7 mouse cellular contexts compared by ENCODE assay signal in genomic region chr3:104961066-104962059, GRCm38 (mm10). TPM values are rescaled to one million over a fixed set of nuclear protein-coding genes. Genes with fewer than 3 reads are reported as not detected.
DNase-seq lines count a peak whose midpoint lies in the region; ATAC-seq lines count a peak whose summit lies in the region.

Wnt2b (minus strand) TSS chr3:104961921.

- no peaks in the 10 kb centered on the region for H3K36me3 ChIP-seq in embryonic facial prominence, embryonic 12.5 days
- H3K36me3 ChIP-seq in hindbrain, embryonic 12.5 days: no peaks in the 10 kb centered on the region
- H3K36me3 ChIP-seq in liver, embryonic 16.5 days (ENCODE audit: control insufficient read depth, insufficient read depth): no peaks in the 10 kb centered on the region
- H3K36me3 ChIP-seq in stomach, embryonic 15.5 days: no peaks in the 10 kb centered on the region

- no peaks in the 10 kb centered on the region for H3K9me3 ChIP-seq in embryonic facial prominence, embryonic 12.5 days
- no peaks in the 10 kb centered on the region for H3K9me3 ChIP-seq in hindbrain, embryonic 12.5 days (replicated peaks)
- H3K9me3 ChIP-seq in liver, embryonic 16.5 days (replicated peaks; ENCODE audit: control insufficient read depth, low read length): no peaks in the 10 kb centered on the region
- H3K9me3 ChIP-seq in stomach, embryonic 15.5 days: no peaks in the 10 kb centered on the region

- DNase-seq in thymus, postnatal 0 days (ENCODE audit: low spot score): peak; percentile 22
- no peak for DNase-seq in thymus, postnatal 10 days (ENCODE audit: low spot score in 2 of 2)
- no peak for DNase-seq in spleen, postnatal 14 days (ENCODE audit: low spot score in 2 of 2)

- H3K9ac ChIP-seq in embryonic facial prominence, embryonic 12.5 days: peak within 1 kb of the TSS; percentile 39
- H3K9ac ChIP-seq in hindbrain, embryonic 12.5 days: peak within 1 kb of the TSS; percentile 54
- H3K9ac ChIP-seq in liver, embryonic 16.5 days (ENCODE audit: low read depth, low read length): no peak within 1 kb of the TSS
- peak within 1 kb of the TSS; percentile 32 for H3K9ac ChIP-seq in stomach, embryonic 15.5 days

- peaks cover 58% of the 10 kb centered on the region for H3K27me3 ChIP-seq in embryonic facial prominence, embryonic 12.5 days
- peaks cover 75% of the 10 kb centered on the region for H3K27me3 ChIP-seq in hindbrain, embryonic 12.5 days
- peaks cover 56% of the 10 kb centered on the region for H3K27me3 ChIP-seq in liver, embryonic 16.5 days (ENCODE audit: control insufficient read depth, insufficient read depth, low read depth, low read length)
- H3K27me3 ChIP-seq in stomach, embryonic 15.5 days (replicated peaks): peaks cover 50% of the 10 kb centered on the region

- peak within 1 kb of the TSS; percentile 48 for H3K4me3 ChIP-seq in embryonic facial prominence, embryonic 12.5 days
- peak within 1 kb of the TSS; percentile 57 for H3K4me3 ChIP-seq in hindbrain, embryonic 12.5 days
- peak within 1 kb of the TSS; percentile 55 for H3K4me3 ChIP-seq in liver, embryonic 16.5 days (ENCODE audit: low read depth, low read length)
- H3K4me3 ChIP-seq in stomach, embryonic 15.5 days (replicated peaks): peak within 1 kb of the TSS; percentile 54

- ATAC-seq in embryonic facial prominence, embryonic 12.5 days (ENCODE audit: insufficient number of reproducible peaks, insufficient read depth, low FRiP score, low TSS enrichment): peak; percentile 36
- ATAC-seq in hindbrain, embryonic 12.5 days (ENCODE audit: low FRiP score): peak; percentile 63
- ATAC-seq in liver, embryonic 16.5 days (ENCODE audit: low read depth): peak; percentile 63
- ATAC-seq in stomach, embryonic 15.5 days (ENCODE audit: insufficient read depth, low FRiP score, low read depth): peak; percentile 68

- H3K4me2 ChIP-seq in embryonic facial prominence, embryonic 12.5 days (replicated peaks): peak within 1 kb of the TSS; percentile 59
- H3K4me2 ChIP-seq in hindbrain, embryonic 12.5 days (replicated peaks): peak within 1 kb of the TSS; percentile 79
- H3K4me2 ChIP-seq in liver, embryonic 16.5 days (ENCODE audit: low read depth, low read length): peak within 1 kb of the TSS; percentile 67
- H3K4me2 ChIP-seq in stomach, embryonic 15.5 days: peak within 1 kb of the TSS; percentile 90

- H3K4me1 ChIP-seq in embryonic facial prominence, embryonic 12.5 days: peaks cover 36% of the 10 kb centered on the region
- H3K4me1 ChIP-seq in hindbrain, embryonic 12.5 days: peaks cover 25% of the 10 kb centered on the region
- peaks cover 6% of the 10 kb centered on the region for H3K4me1 ChIP-seq in liver, embryonic 16.5 days (ENCODE audit: control insufficient read depth, low read depth, low read length)
- H3K4me1 ChIP-seq in stomach, embryonic 15.5 days: peaks cover 27% of the 10 kb centered on the region

- 1% methylated on average over 55 of the region's 87 CpGs for WGBS in embryonic facial prominence, embryonic 12.5 days
- 2% methylated on average over 82 of the region's 87 CpGs for WGBS in hindbrain, embryonic 12.5 days
- 1% methylated on average over 82 of the region's 87 CpGs for WGBS in liver, embryonic 16.5 days (ENCODE audit: insufficient replicate concordance)
- 2% methylated on average over 55 of the region's 87 CpGs for WGBS in stomach, embryonic 15.5 days

- H3K27ac ChIP-seq in embryonic facial prominence, embryonic 12.5 days: no peak within 1 kb of the TSS
- H3K27ac ChIP-seq in hindbrain, embryonic 12.5 days: no peak within 1 kb of the TSS
- H3K27ac ChIP-seq in liver, embryonic 16.5 days (ENCODE audit: low read length): no peak within 1 kb of the TSS
- H3K27ac ChIP-seq in stomach, embryonic 15.5 days: peak within 1 kb of the TSS; percentile 21; the same call in 1 of the 2 replicates

RNA-seq across cellular contexts. Expression of gene Wnt2b, which starts in this region (rescaled TPM):
- polyA plus RNA-seq in thymus, postnatal 0 days (2015; fragmentation: Nextera tagmentation; extraction: Ambion mirVana): 0.13 and 0.24 TPM in 2 replicates
- 1.2 and 1.3 TPM in 2 replicates for polyA plus RNA-seq in embryonic facial prominence, embryonic 12.5 days (2016; fragmentation: Nextera tagmentation; extraction: Ambion mirVana)
- polyA plus RNA-seq in hindbrain, embryonic 12.5 days (2016; fragmentation: Nextera tagmentation; extraction: Ambion mirVana): 1.1 and 1.9 TPM in 2 replicates
- polyA plus RNA-seq in liver, embryonic 16.5 days (2015; fragmentation: Nextera tagmentation; extraction: Ambion mirVana): 0.11 and 0.19 TPM in 2 replicates
- polyA plus RNA-seq in stomach, embryonic 15.5 days (2015; fragmentation: Nextera tagmentation; extraction: Ambion mirVana): 2.8 and 3.6 TPM in 2 replicates

Comparison
In these comparisons a context has a peak if more than half of its experiments do, and no peak if none do; other contexts are left out.
1. Peak in DNase-seq in thymus, postnatal 0 days; RNA of the gene not detected or under 1 TPM.
2. Peak in ATAC-seq, H3K4me3 ChIP-seq and H3K4me2 ChIP-seq in liver, embryonic 16.5 days; RNA of the gene not detected or under 1 TPM.